Mouse (Mus musculus) brain, adult 10 weeks (tissue): ENCODE measurements around the gene Stx4a. TPM values are rescaled to one million over a fixed set of nuclear protein-coding genes. Genes with fewer than 3 reads are reported as not detected.

Experiments used
- polyA plus RNA-seq: library from polyadenylated mRNA; stranded (reverse); fragments of 350-450 nt; fragmentation: Illumina TruSeq; extraction: RNeasy Lipid Tissue Mini Kit (QIAGEN cat#74804); gene quantifications from one replicate; pipeline ENCODE4 v1.2.3, GENCODE M21; 2015; ENCODE audit warnings: low read depth, low replicate concordance

Gene Stx4a
- 88.0 TPM for polyA plus RNA-seq

DNA sequence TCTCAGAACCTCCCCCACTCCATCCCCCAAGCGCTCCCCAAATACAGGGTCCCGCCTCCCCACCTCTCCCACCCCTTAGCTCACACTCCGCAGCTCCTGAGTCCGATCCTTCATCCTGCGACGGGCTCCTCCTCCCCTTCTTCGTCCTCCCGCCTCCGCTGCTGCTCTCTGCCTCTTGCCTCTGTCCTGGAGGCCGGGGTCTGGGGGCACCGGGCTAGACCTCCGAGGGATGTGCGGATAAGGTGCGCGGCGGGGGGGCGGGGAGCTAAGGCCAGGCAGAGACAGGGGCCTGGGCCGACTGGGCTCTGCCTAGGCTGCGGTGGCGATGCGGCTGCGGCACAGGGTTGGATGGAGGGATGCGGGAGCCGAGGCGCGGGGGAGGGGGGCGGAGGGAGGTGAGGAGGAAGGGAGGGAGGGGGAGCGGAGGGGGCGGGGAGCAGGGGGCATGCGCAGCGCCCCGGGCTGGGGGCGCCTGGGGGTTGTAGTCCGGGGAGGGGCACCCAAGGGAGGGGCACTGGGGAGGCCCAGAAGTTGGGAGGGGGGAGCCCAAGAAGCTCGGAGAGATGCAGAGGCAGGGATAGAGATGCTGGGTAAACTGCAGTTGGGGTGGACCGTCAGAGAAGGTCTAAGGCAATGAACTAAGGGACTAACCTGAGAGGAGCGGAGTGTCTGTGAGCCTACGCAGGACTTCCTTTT lies at the start of gene Stx4a, which contains the start of gene Stx1b:
Gene Stx4a (plus strand): TSS at position 119 of the 696 bp plus-strand sequence.
Gene Stx1b (minus strand): TSS at position 374 of the 696 bp plus-strand sequence.

DNA sequence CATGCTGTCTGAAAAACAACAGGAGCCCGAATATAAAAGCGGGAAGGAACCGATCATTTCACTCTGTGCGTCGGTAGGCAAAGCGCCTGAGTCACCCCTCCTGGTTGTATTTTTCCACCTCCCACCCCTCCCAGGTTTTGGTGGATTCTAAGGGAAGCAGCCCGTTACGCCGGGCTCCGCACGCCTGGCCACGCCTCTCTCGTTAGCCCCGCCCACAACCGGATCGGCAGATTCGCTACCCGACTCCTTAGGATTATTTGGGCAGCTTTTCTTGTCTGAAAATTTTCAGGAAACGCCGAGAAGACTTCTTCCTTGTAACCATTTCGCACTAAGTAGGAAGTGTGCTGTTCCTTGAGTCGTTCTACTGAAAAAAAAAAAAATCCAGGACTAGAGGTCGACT lies 47.7 kb upstream of the Stx4a start, which contains the start of gene Setd1a:
Gene Setd1a (plus strand): TSS at position 245 of the 400 bp plus-strand sequence.

DNA sequence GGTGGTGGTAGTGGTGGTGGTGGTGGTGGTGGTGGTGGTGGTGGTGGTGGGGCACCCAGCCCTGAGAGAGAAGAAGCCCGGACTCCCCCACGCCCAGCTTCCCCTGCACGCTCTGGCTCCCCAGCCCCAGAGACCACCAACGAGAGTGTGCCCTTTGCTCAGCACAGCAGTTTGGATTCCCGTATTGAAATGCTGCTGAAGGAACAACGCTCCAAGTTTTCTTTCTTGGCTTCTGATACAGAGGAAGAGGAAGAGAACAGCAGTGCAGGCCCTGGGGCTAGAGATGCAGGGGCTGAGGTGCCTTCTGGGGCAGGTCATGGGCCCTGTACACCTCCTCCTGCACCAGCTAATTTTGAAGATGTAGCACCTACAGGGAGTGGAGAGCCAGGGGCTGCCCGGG lies 38.8 kb upstream of the Stx4a start, which contains the start of gene Gm49388:
Gene Gm49388 (plus strand): TSS at position 301 of the 400 bp plus-strand sequence.

DNA sequence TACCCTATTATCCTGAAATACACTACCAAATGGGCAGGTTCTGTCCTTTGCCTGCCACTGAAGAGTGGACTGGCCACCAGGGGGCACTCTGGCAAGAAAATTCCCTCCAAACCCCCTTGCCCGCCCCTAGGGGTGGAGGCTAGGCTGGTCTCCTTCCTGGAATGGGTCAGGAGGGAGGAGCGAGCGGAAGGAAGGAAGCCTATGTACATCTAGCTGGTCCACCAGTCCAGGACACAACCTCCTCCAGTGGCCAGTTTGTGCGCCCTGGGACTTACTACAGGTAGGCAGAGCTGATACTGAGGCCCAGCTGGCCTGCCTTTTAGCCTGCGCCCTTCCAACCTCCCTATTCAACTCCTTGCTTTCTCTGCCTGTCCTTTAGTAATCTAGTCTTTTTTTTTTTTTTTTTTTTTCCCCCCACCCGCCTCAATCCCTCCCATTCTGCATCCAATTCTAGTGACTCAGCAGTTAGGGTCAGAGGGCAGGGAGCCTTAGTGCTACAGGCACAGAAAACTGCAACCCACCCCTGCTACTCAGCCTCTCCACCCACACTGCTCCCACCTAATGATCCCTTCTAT lies 23.6 kb upstream of the Stx4a start, which contains the start of gene Hsd3b7:
Gene Hsd3b7 (plus strand): TSS at position 170 of the 575 bp plus-strand sequence.

DNA sequence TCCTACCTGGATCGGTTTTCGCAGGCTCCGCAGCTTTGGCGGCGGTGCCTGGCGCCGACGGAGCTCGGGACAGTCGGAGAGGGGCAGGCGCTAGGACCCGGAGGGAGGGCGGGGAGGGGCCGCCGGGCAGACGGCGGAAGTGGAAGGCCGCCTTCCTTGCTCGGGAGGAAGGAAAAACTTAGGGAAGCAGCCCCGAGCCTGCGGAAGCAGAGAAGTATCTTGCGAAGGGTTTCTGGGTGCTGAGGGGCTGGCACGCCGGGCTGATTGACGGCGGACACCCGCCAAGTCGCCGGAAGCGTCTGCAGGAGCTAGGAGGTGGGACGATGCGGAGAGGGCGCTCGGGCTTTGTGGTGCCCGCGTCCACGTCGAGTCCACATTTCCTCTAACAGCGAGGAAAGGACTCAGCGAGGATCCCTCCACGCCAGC lies 52.0 kb downstream of the Stx4a start, which contains the start of gene Zfp646:
Gene Zfp646 (plus strand): TSS at position 181 of the 426 bp plus-strand sequence.

DNA sequence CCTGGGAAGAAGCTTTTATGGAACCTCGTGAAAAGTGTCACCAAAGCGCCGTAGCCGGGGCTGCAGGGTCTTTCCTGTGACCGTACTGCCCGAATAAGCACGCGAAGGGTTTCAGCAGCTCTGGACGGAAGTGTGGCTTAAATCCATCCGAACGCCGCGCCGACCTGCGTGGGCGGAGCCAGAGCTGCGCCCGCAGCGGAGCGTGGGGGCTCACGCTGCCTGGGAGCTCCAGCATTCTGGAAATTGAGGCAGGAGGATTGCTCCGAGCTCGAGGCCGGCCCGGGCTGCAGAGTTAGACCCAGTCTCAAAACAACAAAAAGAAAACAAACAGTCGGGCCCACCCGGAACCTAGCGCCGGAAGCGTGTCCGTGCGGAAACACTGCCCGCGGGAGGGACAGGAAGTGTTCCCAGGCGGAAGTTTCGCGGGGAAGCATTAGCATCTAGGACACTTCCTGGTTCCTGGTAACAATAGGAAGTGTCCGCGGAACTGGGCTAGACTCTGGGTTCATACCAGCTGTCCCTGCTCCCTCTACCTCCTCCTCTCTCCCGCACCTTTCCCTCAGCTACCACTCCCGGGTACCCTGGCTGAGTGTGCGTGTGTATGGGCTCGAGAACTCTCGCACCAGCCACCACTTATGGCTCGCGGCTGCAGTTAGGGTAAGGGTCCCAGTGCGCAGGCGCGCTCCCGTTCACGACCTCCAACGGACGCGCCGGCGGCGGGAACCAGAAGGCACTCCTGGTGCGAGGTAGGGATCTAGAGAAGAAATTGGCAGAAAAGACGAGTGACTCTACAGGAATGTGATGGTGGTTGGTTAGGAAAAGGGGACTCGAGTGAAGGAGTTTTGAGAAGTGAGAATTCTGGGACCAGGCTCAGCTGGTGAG lies 52.6 kb downstream of the Stx4a start, which contains the start of gene Zfp668:
Gene Zfp668 (minus strand): TSS at position 362 of the 882 bp plus-strand sequence.

DNA sequence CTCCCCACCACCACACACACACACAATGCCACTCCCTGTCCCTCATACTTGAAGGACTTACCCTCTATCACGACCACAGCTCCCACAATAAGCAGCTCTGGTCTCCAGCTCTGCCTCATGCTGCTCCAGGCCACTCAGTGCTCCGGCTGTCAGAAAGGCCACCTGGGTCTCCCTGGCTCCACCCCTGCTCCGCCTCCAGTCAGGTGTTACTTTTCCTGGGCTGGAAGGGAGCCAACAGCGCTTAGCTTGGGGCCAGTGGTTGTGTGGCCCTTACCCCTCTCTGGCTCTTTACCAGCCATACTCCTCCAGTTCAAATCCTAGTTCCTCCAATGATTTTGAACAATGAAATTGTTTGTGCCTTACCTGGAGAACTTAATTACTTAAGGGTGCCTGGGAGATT lies 66.7 kb downstream of the Stx4a start, which contains the start of gene Prss53:
Gene Prss53 (minus strand): TSS at position 173 of the 400 bp plus-strand sequence.

DNA sequence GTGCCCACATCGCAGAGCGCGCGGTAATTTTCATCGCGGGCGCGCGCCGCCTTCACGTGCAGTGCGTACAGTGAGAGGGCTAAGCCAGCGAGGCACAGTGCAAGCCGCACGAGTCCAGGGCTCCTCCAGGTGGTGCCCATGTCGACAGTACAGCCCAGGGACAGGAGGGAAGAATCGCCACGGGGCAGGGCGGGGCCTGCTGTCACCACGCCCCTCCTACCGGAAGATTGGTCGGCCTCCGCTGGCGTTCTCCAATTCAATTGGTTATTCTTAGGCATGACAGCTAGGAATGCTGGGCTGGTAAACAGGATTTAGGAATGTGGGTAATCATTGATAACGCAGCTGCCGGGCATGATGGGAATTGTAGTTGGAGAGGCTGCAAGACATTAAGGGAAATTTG lies 71.3 kb downstream of the Stx4a start, which contains the start of the genes Gm21974 and Vkorc1:
Gene Gm21974 (minus strand): TSS at position 13 of the 400 bp plus-strand sequence.
Gene Vkorc1 (minus strand): TSS at position 176 of the 400 bp plus-strand sequence.

Other genes with a start within 250 kb of the Stx4a start
- 12.4 TPM for gene Ccdc189, start 235.7 kb upstream of the Stx4a start, polyA plus RNA-seq
- 30.1 TPM for gene Rnf40, start 235.5 kb upstream of the Stx4a start, polyA plus RNA-seq
- gene Zfp629, start 208.5 kb upstream of the Stx4a start, polyA plus RNA-seq: 10.7 TPM
- 25.9 TPM for gene Bcl7c, start 115.4 kb upstream of the Stx4a start, polyA plus RNA-seq
- gene Ctf1, start 111.6 kb upstream of the Stx4a start, polyA plus RNA-seq: 2.5 TPM
- gene Ctf2, start 92.1 kb upstream of the Stx4a start, polyA plus RNA-seq: not detected
- gene Fbxl19, start 79.8 kb upstream of the Stx4a start, polyA plus RNA-seq: 38.6 TPM
- 20.2 TPM for gene Orai3, start 54.5 kb upstream of the Stx4a start, polyA plus RNA-seq
- gene Setd1a, start 47.6 kb upstream of the Stx4a start, polyA plus RNA-seq: 21.5 TPM
- not detected for gene Gm49388, start 38.7 kb upstream of the Stx4a start, polyA plus RNA-seq
- 13.3 TPM for gene Hsd3b7, start 23.7 kb upstream of the Stx4a start, polyA plus RNA-seq
- gene Stx1b, start 255 bp downstream of the Stx4a start, polyA plus RNA-seq: 319 TPM
- 12.6 TPM for gene Zfp646, start 51.9 kb downstream of the Stx4a start, polyA plus RNA-seq
- 9.1 TPM for gene Zfp668, start 52.5 kb downstream of the Stx4a start, polyA plus RNA-seq
- gene Prss53, start 66.7 kb downstream of the Stx4a start, polyA plus RNA-seq: 2.1 TPM
- gene Gm21974, start 71.2 kb downstream of the Stx4a start, polyA plus RNA-seq: not detected
- 40.9 TPM for gene Vkorc1, start 71.3 kb downstream of the Stx4a start, polyA plus RNA-seq
- gene Bckdk, start 79.8 kb downstream of the Stx4a start, polyA plus RNA-seq: 45.9 TPM
- 41.5 TPM for gene Kat8, start 88.2 kb downstream of the Stx4a start, polyA plus RNA-seq
- gene Prss8, start 105.8 kb downstream of the Stx4a start, polyA plus RNA-seq: 0.65 TPM
- 14.3 TPM for gene Prss36, start 122.4 kb downstream of the Stx4a start, polyA plus RNA-seq
- 307 TPM for gene Fus, start 143.2 kb downstream of the Stx4a start, polyA plus RNA-seq
- 4.3 TPM for gene Pycard, start 169.6 kb downstream of the Stx4a start, polyA plus RNA-seq
- 0.34 TPM for gene Trim72, start 179.7 kb downstream of the Stx4a start, polyA plus RNA-seq
- gene Itgam, start 238.3 kb downstream of the Stx4a start, polyA plus RNA-seq: 11.5 TPM
- not detected for gene Gm49368, start 238.4 kb downstream of the Stx4a start, polyA plus RNA-seq